Mouse (Mus musculus): ENCODE measurements around the gene Rnf167. TPM values are rescaled to one million over a fixed set of nuclear protein-coding genes. Genes with fewer than 3 reads are reported as not detected.

Gene Rnf167
- polyA plus RNA-seq, 1 experiment from 2014 or later: 95.8 TPM

DNA sequence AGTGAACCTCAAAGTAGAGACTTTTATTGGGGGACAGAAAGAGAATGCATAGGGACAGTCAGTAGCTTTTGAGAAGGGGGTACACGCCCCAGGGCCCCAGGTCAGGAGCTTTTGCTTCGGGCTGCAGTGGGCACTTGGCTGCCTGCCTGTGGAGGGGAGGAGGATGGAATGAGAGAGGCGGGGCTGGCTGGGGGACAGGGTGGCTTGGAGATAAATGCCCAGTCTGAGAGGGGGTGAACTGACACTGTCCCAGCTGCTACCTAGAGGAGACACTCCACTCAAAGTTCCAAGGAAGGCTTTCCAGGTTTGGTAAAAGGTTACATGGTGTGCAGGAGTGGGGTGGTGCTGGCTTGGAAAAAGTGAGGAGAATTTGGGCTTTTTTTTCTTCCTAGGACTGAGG is 9.9 kb downstream of the Rnf167 start, which contains the start of gene Eno3:
Gene Eno3, plus strand, starts transcription at position 239 of the 400 bp plus-strand sequence.
- Histone ChIP-seq H3K27ac (peak within 1 kb of the TSS; percentile 98), H3K9ac (replicated peaks) (peak within 1 kb of the TSS; percentile 97), H3K4me3 (replicated peaks) (peak within 1 kb of the TSS; percentile 97), H3K4me2 (peak within 1 kb of the TSS; percentile 97), H3K9me3 (no peaks in the 10 kb centered on the region), H3K27me3 (no peaks in the 10 kb centered on the region), H3K4me1 (replicated peaks) (peaks cover 46% of the 10 kb centered on the region), H3K36me3 (peaks cover 39% of the 10 kb centered on the region)
- ATAC-seq (ENCODE audit: insufficient number of reproducible peaks, insufficient read depth, low FRiP score, low TSS enrichment, low read depth): no peak
- WGBS: 4% methylated on average over 3 of the region's 3 CpGs

DNA sequence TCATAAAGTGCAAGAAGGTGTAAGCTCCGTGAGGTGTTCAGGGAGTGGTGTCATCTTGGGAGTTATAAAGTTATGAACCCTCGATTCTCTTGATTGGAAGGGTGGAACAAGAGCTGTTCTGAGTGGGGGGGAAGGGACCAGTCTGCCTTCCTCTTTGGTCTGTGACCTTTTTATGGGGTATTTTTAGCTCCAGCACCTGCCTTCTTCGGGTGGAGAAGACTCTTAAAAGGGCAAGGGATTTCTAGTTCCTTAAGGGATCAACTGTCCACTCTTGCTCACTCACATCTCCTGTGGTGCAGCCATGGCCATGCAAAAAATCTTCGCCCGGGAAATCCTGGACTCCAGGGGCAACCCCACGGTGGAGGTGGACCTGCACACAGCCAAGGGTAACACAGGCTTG is 10.5 kb downstream of the Rnf167 start:
- ATAC-seq (ENCODE audit: insufficient number of reproducible peaks, insufficient read depth, low FRiP score, low TSS enrichment, low read depth): no peak
- 51% methylated on average over 6 of the region's 6 CpGs for WGBS
- H3K4me1 ChIP-seq (replicated peaks): peaks cover 40% of the 10 kb centered on the region

GRCm38 (mm10) chr11:70657991-70658390 is 11.0 kb downstream of the Rnf167 start:
- ATAC-seq (ENCODE audit: insufficient number of reproducible peaks, insufficient read depth, low FRiP score, low TSS enrichment, low read depth): no peak
- WGBS: 55% methylated on average over 9 of the region's 9 CpGs
- 0 out of 2 replicates have a peak overlapping the region, but pooled peaks have one; percentile 37 for H3K9ac ChIP-seq (replicated peaks)
- H3K4me1 ChIP-seq (replicated peaks): peaks cover 36% of the 10 kb centered on the region
- peaks cover 39% of the 10 kb centered on the region for H3K36me3 ChIP-seq
- H3K27ac ChIP-seq: peak overlapping the region; percentile 98; the same call in 1 of the 2 replicates
- peak overlapping the region; percentile 97 for H3K4me2 ChIP-seq
- no peaks in the 10 kb centered on the region for H3K9me3 ChIP-seq
- H3K27me3 ChIP-seq: no peaks in the 10 kb centered on the region
- H3K4me3 ChIP-seq (replicated peaks): 0 out of 2 replicates have a peak overlapping the region, but pooled peaks have one; percentile 11

More for the DNA sequence above, 10.5 kb downstream of the Rnf167 start:
- Histone ChIP-seq H3K4me3 (replicated peaks) (0 out of 2 replicates have a peak overlapping the region, but pooled peaks have one; percentile 11), H3K4me2 (peak overlapping the region; percentile 97), H3K9me3 (no peaks in the 10 kb centered on the region), H3K27ac (peak overlapping the region; percentile 98), H3K9ac (replicated peaks) (0 out of 2 replicates have a peak overlapping the region, but pooled peaks have one; percentile 37), H3K27me3 (no peaks in the 10 kb centered on the region), H3K36me3 (peaks cover 39% of the 10 kb centered on the region)

DNA sequence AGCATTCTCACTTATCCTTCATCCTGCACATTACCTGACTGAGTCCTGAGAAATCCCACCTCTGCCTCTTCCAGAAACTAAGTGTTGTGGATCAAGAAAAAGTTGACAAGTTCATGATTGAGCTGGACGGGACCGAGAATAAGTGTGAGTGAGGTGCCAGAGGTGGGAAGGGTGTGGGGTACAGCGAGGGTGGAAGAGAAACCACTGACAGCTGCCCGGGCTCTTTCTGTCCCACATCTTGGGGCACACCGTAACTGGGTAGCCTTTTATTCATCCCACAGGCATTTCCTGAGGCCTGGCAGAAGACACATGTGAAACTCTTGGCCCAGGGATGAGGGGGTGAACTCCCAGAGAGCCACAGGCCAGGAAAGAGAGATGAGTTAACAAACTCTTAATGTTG is 11.5 kb downstream of the Rnf167 start:
- Histone ChIP-seq H3K36me3 (peaks cover 42% of the 10 kb centered on the region), H3K9me3 (no peaks in the 10 kb centered on the region), H3K27ac (0 out of 2 replicates have a peak overlapping the region, but pooled peaks have one; percentile 98), H3K27me3 (no peaks in the 10 kb centered on the region), H3K4me3 (replicated peaks) (no peak overlapping the region), H3K4me1 (replicated peaks) (peaks cover 35% of the 10 kb centered on the region), H3K9ac (replicated peaks) (no peak overlapping the region), H3K4me2 (peak overlapping the region; percentile 97; the same call in 1 of the 2 replicates)
- 80% methylated on average over 5 of the region's 5 CpGs for WGBS
- ATAC-seq (ENCODE audit: insufficient number of reproducible peaks, insufficient read depth, low FRiP score, low TSS enrichment, low read depth): no peak

GRCm38 (mm10) chr11:70658942-70659341 is 11.9 kb downstream of the Rnf167 start:
- Histone ChIP-seq H3K9me3 (no peaks in the 10 kb centered on the region), H3K4me1 (replicated peaks) (peaks cover 35% of the 10 kb centered on the region), H3K36me3 (peaks cover 47% of the 10 kb centered on the region), H3K27ac (no peak overlapping the region), H3K27me3 (no peaks in the 10 kb centered on the region), H3K4me3 (replicated peaks) (no peak overlapping the region), H3K9ac (replicated peaks) (no peak overlapping the region), H3K4me2 (no peak overlapping the region; the same call in 1 of the 2 replicates)
- WGBS: 75% methylated on average over 8 of the region's 8 CpGs
- no peak for ATAC-seq (ENCODE audit: insufficient number of reproducible peaks, insufficient read depth, low FRiP score, low TSS enrichment, low read depth)

- Histone ChIP-seq H3K4me3 (replicated peaks) (no peak overlapping the region), H3K9ac (replicated peaks) (no peak overlapping the region), H3K27me3 (no peaks in the 10 kb centered on the region), H3K4me1 (replicated peaks) (peaks cover 33% of the 10 kb centered on the region), H3K27ac (no peak overlapping the region), H3K9me3 (no peaks in the 10 kb centered on the region), H3K4me2 (no peak overlapping the region), H3K36me3 (peaks cover 63% of the 10 kb centered on the region)
- ATAC-seq (ENCODE audit: insufficient number of reproducible peaks, insufficient read depth, low FRiP score, low TSS enrichment, low read depth): no peak
- WGBS: 83% methylated on average over 8 of the region's 8 CpGs
Observed at GRCm38 (mm10) chr11:70660571-70660970, 13.5 kb downstream of the Rnf167 start.

GRCm38 (mm10) chr11:70663101-70663500 is 16.1 kb downstream of the Rnf167 start:
- no peaks in the 10 kb centered on the region for H3K27me3 ChIP-seq
- H3K9me3 ChIP-seq: no peaks in the 10 kb centered on the region
- peaks cover 81% of the 10 kb centered on the region for H3K36me3 ChIP-seq
- H3K27ac ChIP-seq: no peak overlapping the region
- no peak overlapping the region for H3K9ac ChIP-seq (replicated peaks)
- no peak overlapping the region for H3K4me3 ChIP-seq (replicated peaks)
- H3K4me2 ChIP-seq: no peak overlapping the region
- peaks cover 22% of the 10 kb centered on the region for H3K4me1 ChIP-seq (replicated peaks)
- WGBS: 94% methylated on average over 8 of the region's 8 CpGs
- no peak for ATAC-seq (ENCODE audit: insufficient number of reproducible peaks, insufficient read depth, low FRiP score, low TSS enrichment, low read depth)

DNA sequence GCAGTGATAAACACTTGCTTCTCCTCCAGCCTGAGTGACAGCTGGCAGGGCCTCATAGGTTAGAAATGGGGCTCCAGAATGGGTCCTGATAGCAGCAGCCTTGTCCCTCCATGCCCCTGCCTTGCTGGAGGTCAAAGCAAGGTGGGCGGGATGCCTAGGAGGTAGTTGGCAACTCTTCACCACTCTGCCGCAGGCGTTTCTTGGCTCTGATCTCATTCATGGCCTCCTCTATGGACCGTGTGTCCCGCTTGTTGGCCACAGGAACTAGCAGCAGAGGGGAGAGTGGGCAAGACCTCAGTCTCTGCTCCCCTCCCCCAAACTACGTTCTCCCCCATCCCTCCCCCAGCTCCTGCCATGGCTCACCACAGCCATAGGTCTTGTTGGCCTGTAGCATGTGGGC is 16.9 kb downstream of the Rnf167 start:
- ATAC-seq (ENCODE audit: insufficient number of reproducible peaks, insufficient read depth, low FRiP score, low TSS enrichment, low read depth): no peak

GRCm38 (mm10) chr11:70664741-70665140 is 17.7 kb downstream of the Rnf167 start:
- H3K9me3 ChIP-seq: no peaks in the 10 kb centered on the region
- peaks cover 13% of the 10 kb centered on the region for H3K4me1 ChIP-seq (replicated peaks)
- no peak overlapping the region for H3K4me2 ChIP-seq
- H3K36me3 ChIP-seq: peaks cover 76% of the 10 kb centered on the region
- 93% methylated on average over 9 of the region's 9 CpGs for WGBS
- no peaks in the 10 kb centered on the region for H3K27me3 ChIP-seq
- ATAC-seq (ENCODE audit: insufficient number of reproducible peaks, insufficient read depth, low FRiP score, low TSS enrichment, low read depth): no peak
- no peak overlapping the region for H3K27ac ChIP-seq
- no peak overlapping the region for H3K4me3 ChIP-seq (replicated peaks)
- no peak overlapping the region for H3K9ac ChIP-seq (replicated peaks)

More for the DNA sequence above, 16.9 kb downstream of the Rnf167 start:
- H3K4me1 ChIP-seq (replicated peaks): peaks cover 15% of the 10 kb centered on the region
- peaks cover 81% of the 10 kb centered on the region for H3K36me3 ChIP-seq
- H3K4me2 ChIP-seq: no peak overlapping the region
- no peak overlapping the region for H3K9ac ChIP-seq (replicated peaks)
- 93% methylated on average over 6 of the region's 6 CpGs for WGBS
- H3K27ac ChIP-seq: no peak overlapping the region
- H3K9me3 ChIP-seq: no peaks in the 10 kb centered on the region
- no peaks in the 10 kb centered on the region for H3K27me3 ChIP-seq
- H3K4me3 ChIP-seq (replicated peaks): no peak overlapping the region

DNA sequence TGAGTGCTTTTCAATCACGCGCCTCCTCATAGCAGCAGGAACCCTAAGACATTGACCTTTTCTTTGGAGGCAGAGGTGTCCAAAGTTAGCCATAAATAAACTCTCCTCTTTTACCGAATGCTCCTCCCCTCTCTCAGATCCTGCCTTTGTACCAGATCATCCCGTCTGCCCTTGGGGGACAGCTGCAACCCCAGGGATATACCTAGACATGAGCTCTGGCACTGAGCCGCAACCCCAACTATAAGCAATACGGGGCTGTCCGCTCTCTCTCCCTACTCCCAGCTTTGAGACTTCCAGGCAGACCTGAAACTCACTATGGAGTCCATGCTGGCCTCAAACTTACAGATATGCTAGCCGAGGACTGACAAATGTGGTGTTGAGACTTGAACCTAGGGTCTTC is 19.7 kb downstream of the Rnf167 start:
- Histone ChIP-seq H3K27me3 (no peaks in the 10 kb centered on the region), H3K36me3 (peaks cover 64% of the 10 kb centered on the region), H3K9ac (replicated peaks) (no peak overlapping the region), H3K9me3 (no peaks in the 10 kb centered on the region), H3K4me2 (no peak overlapping the region), H3K4me1 (replicated peaks) (peaks cover 26% of the 10 kb centered on the region), H3K27ac (no peak overlapping the region), H3K4me3 (replicated peaks) (no peak overlapping the region)
- ATAC-seq (ENCODE audit: insufficient number of reproducible peaks, insufficient read depth, low FRiP score, low TSS enrichment, low read depth): no peak
- WGBS: 94% methylated on average over 8 of the region's 8 CpGs

- Histone ChIP-seq H3K27me3 (no peaks in the 10 kb centered on the region), H3K9me3 (no peaks in the 10 kb centered on the region), H3K27ac (peak overlapping the region; percentile 97), H3K4me1 (replicated peaks) (peaks cover 26% of the 10 kb centered on the region), H3K4me2 (peak overlapping the region; percentile 67), H3K9ac (replicated peaks) (peak overlapping the region; percentile 58), H3K4me3 (replicated peaks) (peak overlapping the region; percentile 52), H3K36me3 (peaks cover 64% of the 10 kb centered on the region)
- no peak for ATAC-seq (ENCODE audit: insufficient number of reproducible peaks, insufficient read depth, low FRiP score, low TSS enrichment, low read depth)
- 51% methylated on average over 14 of the region's 14 CpGs for WGBS
Observed at GRCm38 (mm10) chr11:70667271-70668150, 20.5 kb downstream of the Rnf167 start.

All from limb, embryonic 12.5 days (tissue).